Mouse (Mus musculus): Measurements from ENCODE around the gene Bad.

DNA sequence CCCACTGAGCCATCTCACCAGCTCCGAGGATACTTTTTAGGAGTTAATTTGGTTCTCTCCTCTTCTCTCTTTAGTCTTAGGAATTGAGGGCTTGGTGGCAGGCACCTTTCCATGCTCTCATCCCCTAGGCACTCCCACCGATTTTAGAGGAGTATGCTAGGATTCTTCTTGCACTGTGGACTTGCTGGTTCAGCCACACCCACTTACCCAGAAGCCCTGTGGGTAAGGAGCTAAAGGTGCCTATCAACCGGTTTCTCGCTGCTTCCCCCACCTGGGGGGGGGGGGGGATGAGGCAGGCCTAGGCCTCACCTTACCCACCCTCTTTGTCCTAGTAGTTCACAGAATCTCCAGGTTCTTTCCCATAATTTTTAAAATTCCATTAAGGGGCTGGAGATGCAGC lies 6.1 kb downstream of the Bad start:
- TF ChIP-seq CTCF (IDR thresholded peaks at IDR 0.05) = no peak
- TF ChIP-seq POLR2A (IDR thresholded peaks at IDR 0.05; ENCODE audit: insufficient read depth, low read depth, low read length) = no peak
